Mouse (Mus musculus): ENCODE results near the gene Tmem259.

DNA sequence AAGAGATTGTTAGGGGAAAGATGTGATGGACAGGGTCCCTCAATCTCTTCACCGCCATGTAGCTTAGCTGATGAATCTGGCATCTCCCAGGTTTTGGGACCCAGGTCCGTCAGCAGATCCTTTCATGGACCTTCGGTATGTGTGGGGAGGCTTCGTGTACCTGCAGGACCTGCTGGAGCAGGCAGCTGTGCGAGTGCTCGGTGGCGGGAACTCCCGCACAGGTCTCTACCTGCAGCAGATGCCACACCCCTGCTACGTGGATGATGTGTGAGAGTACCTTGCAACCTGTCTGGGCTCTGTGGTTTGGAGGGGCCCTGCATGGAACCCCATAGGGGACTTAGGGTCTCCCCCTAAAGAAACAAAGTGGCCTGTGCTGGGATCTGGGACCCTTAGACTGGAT is 17.8 kb upstream of the Tmem259 start:
- TF ChIP-seq CHD2 (IDR thresholded peaks at IDR 0.05; ENCODE audit: low read depth, low read length) (no peak), ZC3H11A (IDR thresholded peaks at IDR 0.05; ENCODE audit: borderline replicate concordance, low read depth, low read length) (no peak), ZNF384 (IDR thresholded peaks at IDR 0.05; ENCODE audit: low read depth, low read length) (no peak), HCFC1 (IDR thresholded peaks at IDR 0.05; ENCODE audit: borderline replicate concordance, insufficient read depth, low read length) (no peak)

Data from ES-E14 (cell line).